Mouse (Mus musculus) ovary, adult 18-20 months (tissue): ENCODE results near the gene Prdx1.
"Not testable (repeated sequence)": the region's sequence is repeated elsewhere in the genome, so short reads cannot be mapped to it uniquely, and the experiment has no call there.

Source experiments
- DNase-seq: peaks from one replicate; pipeline ENCODE4 v3.0.0; 2022; ENCODE audit warnings: low spot score, mixed read lengths

Gene Prdx1

DNA sequence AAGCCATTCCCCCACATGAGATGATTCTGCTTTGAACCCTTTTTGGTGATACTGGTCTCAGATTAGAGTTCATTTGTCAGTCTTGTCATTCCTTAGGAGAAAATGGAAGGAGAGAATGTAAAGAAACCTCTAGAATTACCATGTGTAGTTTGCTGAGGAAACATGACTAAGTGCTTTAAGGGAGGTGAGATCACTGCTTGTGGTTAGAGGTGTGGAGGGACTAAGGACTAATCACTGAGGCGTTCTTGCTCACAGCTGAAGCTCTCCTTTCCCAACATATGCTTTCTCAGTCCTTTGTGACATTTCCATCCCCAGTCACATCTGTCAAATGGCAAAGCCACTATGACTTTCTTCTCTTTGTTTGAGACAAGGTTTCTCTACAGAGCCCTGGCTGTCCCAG, 7.5 kb upstream of the Prdx1 start:
- no peak for DNase-seq

DNA sequence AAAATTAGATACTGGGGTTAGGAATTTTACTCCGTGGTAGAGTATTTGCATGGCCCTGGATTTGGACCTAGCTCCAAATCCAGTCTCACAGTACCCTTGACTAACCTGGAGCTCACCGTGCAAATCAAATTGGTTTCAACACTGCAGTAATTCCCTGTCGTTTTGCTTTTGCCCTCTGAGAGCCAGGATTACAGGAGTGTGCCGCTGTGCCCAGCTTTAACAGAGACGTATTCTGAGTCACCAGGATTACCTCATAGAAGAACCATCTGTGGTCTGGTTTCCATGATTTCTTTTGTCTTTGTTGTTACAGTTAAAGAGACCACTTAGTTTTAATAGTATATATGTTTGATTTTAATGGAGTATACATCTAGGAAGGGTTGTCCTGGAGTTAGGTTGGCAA, 6.2 kb upstream of the Prdx1 start:
- DNase-seq, result no peak

DNA sequence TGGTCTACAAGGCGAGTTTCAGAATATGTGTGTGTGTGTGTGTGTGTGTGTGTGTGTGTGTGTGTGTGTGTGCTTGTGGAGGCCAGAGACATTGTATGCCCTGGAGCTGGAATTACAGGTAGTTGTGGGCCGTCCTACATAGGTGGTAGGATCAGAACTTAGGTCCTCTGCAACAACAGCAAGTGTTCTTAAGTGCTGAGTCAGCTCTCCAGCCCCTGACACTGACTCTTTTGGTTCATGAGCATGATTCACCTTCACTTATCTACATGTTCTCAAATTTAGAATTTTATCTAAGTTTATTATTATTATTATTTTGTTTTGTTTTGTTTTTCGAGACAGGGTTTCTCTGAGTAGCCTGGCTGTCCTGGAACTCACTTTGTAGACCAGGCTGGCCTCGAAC, 4.8 kb upstream of the Prdx1 start:
- not testable (repeated sequence) for DNase-seq

DNA sequence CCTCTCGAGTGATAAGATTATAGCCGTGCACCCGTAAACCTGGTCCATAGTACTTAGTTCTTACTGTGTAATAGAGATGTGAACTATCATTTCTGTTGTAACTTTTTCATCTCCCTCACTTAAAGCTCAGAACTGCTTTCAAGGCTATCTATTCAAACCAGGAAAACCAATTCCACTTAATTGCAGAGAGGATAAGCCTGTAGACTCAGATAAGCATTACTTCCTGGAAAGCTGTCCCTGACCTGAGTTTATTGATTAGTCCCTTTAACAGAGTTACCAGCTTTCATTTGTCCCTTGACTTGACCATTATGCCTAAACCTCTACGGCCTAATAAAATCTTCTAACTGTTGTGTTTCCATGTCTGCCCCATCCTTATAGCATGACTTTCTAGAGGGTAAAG, 1.4 kb upstream of the Prdx1 start:
- no peak for DNase-seq

DNA sequence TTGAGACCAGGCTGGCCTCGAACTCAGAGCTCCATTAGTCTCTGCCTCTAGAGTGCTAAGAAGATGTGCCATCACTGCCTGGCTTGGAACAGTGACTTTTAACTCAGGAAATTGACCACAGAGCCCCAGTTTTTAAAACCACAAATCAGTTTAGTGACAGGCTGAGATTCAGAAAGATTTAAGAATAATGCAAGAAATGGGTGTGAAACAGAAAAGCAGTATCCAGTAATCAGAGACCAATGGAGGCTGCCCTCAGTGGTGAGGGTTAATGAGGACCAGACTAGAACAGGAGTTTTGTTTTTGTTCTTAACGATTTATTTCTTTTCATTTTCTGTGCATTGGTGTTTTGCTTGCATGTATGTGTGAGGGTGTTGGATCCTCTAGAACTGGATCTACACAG, 679 bp upstream of the Prdx1 start:
- DNase-seq, result no peak

DNA sequence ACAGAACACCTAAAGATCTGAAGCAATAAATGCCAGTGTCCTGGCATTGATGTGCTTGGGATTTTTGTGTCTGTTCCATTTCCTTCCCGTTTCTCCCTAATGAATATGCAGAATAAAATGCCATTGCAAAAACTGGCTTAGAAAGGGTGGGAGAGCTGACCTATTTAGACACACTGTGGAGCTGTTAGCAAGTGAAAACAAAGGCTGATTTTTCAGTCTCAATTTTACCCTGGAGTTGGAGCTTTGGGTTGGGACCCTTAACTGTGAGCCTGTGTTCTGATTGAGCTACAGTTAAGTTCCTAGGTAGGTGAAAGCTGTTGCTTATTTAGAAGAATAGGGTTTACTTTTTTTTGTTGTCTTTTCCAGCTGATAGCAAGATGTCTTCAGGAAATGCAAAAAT, 1.7 kb downstream of the Prdx1 start:
- no peak for DNase-seq

DNA sequence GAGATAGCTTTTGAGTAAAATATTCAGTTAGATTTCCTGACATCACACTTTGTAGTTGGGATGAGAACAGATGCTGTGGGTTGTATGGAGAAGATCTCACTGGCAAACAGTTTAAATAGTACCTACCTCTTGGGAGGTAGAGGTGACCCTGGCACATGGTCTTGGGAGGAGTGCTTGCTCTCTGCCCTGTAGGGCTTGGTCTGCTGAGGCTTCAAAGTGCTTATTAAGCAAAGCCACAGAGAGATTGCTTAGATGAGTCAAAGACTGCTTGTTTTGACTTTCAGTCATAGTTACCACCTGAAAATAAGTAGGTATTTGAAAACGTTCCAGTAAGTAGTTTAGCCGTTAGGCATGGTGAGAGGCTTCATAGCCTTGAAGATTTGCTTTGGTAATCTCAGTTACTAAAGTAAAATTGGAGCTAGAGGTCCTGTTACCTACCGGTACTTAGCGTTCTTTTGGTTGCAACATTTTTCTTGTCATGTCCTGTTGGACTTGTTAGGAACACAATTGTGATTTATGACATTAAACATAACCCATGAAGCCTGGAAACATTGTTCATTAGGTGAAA, 4.0 kb downstream of the Prdx1 start:
- no peak for DNase-seq

DNA sequence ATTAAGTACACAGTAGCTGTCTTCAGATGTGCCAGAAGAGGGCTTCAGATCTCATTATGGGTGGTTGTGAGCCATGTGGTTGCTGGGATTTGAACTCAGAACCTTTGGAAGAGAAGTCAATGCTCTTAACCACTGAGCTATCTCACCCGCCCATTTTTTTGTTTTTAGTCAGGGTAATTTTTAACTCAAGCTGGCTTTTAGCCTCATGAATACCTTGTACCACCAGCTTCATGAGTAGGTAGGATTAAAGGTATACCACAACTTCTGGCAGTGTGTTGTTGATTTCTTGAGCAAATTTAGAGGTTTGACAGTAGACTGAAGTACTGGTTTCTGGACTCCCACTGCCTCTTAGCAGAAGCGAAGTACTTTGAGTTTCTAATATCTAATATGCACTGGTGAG, 6.8 kb downstream of the Prdx1 start:
- no peak for DNase-seq

DNA sequence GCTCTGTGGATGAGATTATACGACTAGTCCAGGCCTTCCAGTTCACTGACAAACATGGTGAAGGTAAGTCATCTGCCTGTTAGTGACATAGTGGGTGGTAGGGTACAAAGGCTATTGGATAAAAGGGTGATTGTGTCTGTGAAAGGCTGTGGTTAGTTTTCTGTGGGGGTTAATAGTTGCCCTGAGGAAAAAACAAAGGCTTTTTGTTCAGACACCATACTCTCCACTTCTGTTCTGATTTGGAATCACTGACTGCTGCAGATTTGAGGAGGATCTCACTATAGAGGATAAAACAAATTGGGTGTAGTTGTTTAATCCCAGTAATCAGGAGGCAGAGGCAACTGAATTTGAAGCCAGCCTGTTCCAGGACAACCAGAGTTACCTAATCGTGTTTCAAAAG, 8.4 kb downstream of the Prdx1 start:
- DNase-seq, result no peak

DNA sequence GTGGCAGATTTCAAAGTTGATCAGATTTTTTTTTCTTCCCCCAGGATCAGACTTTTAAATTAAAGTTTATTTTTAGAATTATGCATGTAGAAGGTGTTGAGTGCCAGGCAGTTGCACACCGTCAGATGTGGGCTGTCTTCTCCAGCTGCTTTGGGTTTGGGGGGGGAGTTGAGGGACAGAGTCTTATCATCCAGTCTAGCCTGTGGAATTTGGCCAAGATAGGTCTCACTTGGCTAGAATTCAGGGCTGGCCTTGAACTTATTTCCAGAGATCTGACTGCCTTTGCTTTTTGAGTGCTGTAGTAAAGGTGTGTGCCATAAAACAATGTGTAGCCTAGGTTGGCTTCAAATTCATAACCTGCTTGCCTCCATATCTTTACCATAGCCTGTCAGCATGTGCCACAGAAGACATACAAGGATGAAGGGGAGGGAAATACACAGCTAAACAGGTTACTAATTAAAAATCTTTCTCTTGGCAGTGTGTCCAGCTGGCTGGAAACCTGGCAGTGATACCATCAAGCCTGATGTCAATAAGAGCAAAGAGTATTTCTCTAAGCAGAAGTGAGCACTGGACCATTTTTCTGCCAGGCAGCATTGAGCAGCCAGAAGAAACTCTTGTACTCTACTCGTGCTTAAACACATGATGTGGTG, 13.5 kb downstream of the Prdx1 start:
- no peak for DNase-seq

DNA sequence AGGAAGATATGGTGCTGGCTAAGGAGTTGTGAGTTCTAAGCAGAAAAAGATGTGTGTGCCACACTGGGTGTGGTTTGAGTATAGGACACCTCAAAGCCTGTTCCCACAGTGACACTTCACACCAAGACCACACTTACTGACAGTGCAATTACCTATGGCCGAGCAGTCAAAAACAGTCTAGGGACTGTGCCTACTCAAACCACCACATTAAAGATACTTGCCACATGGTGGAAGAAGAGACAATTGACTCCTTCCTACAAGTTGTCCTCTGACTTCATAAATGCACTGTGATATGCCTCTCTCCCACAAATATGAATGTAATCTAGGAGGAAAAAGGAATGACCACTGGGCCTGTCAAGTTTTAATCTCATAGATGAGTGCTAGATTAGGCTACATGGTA, 15.6 kb downstream of the Prdx1 start:
- no peak for DNase-seq

DNA sequence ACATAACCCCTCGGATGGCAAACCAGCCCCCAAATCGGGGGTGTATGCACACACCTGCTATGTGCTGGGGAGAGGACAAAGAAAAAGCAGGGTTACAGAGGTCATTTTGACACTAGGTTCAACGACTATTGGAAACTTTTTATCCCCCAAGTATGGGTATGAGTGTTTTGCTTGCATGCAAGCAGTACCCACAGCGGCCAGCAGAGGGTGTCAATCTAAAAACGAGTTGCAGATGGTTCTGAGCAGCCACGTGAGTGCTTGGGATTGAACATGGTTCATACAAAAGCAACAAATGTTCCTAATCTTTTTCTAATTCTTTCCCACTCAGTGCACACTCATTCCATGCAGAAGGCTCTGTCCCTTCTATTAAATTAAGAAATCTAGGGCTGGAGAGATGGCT, 18.5 kb downstream of the Prdx1 start:
- DNase-seq, result no peak

DNA sequence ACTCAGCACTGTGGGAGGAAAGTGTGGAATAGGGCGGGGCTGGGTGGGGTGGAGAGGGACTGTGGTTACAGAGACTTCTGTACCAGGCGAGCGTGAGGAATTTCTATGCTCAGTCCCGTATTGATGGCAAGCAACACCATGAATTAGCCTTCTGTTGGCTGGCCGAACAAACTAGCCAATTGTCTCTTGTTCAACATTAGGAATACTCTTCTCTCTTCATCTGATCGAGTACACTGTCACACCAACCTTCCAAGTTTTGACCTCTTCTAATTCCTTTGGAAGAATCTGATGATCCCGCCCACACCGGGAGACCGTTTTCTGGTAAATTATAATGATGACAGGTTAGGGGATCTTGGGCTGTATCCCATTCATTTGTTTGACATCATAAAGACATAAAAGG, 22.3 kb downstream of the Prdx1 start:
- DNase-seq, result no peak

DNA sequence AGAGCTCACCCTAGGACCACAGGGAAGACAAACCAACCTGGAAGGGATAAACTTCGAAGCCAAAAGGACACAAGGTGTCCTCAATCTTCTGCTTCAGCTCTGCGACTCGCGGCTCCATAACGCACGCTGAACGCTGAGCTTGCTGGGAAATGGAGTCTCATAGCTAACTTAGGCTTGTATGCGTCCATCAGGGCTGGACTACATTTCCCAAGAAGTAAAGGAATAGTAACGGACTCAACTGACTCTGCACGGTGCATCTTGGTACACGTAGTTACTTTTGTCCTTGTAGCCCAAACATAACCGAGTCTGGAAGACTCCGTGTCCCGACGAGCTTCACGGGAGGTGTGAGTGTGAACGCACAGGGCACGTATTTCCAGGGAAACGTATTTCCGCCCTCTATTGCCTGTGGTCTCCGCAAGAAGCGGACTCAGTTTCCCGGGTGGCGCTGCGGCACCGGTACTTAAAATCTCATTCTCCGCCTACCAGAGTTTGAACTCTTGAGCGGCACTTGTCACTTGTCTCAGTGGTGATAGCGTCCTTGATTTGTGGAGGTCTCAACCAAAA, 22.9 kb downstream of the Prdx1 start, which contains the start of the genes Mmachc and Ccdc163:
Mmachc (minus strand) TSS at position 206 of the 564 bp plus-strand sequence.
Ccdc163 (plus strand) TSS at position 309 of the 564 bp plus-strand sequence.
- DNase-seq, result peak; percentile 92

DNA sequence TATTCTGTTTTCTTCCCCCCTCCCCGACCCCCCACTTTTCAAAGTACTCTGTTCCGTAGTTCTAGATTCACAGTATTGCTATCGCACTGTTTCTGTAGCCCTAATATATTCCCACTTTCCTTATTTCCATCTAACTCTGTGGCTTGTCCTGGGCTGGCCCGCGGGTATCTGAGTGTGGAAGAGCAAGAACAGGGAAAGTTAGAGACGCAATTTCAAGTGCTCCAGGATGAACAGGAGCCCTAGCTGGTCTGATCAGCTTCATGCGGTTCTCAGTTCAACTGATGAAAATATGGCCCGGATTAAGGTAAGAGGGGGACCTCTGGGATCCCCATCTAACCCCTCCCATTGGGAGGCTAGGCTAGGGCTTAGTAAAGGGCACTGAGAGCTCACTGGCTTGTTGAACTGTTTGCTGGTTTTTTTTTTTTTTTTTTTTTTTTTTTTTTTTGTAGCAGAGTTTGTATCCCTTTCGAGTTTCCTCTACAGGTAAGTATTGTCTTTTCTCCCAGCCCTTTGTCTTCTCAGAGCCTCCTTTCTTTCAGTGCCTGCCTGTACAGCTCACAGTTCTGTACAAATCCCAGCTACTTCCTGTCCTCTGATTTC, 23.5 kb downstream of the Prdx1 start:
- no peak for DNase-seq

DNA sequence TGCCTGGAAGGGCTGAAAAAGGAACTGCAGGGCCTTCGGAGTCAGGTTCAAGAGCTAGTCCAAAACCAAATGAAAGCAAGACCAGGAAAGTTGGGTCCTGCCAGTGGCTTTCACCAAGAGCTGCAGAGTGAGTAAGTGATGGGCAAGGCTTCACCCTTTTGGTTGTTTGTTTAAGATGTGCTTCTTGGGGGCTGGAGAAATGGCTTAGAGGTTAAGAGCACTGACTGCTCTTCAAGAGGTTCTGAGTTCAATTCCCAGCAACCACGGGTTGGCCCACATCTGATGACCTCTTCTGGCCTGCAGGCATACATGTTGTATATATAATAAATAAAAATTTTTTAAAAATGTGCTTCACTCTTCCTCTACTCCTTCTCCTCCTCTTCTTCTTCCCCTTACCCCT, 24.8 kb downstream of the Prdx1 start:
- no peak for DNase-seq

DNA sequence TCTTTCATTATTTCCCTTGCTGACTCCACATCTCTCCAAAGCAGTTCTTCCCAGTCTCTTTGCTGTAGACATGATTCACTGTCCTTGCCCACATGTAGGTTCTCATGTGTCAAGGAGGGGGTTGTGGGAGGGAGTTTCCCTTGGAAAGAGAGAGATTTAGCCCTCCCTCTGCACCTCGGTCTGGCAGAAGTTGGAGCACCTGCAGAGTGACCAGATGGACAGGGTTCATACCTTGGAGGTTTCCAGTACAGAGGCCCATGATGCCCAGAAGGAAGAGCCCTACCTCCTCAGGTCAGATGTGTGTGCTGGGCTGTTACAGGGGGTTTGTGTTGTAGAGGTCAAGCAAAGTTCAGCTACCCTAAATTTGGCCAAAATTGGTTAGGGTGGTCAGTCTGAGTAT, 27.2 kb downstream of the Prdx1 start:
- DNase-seq, result no peak

DNA sequence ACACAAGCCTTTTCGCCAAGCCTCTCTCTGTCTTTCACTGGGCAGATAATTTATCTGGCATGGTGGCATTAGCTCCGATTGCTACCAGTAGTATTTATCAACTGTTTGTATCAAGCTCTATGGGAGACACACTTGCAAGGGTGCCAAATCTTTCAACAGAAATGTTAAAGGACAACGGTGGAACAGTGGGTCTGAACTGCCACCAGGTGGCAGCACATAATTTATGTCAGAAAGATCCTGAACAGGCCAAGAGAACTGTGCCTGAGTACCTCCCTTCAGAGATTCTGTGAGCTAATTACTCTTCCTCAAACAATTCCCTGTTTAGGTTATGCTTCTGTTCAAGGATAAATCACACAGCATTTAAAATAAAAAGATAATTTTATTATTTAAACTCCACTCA, 34.1 kb downstream of the Prdx1 start:
- DNase-seq, result peak; percentile 43

DNA sequence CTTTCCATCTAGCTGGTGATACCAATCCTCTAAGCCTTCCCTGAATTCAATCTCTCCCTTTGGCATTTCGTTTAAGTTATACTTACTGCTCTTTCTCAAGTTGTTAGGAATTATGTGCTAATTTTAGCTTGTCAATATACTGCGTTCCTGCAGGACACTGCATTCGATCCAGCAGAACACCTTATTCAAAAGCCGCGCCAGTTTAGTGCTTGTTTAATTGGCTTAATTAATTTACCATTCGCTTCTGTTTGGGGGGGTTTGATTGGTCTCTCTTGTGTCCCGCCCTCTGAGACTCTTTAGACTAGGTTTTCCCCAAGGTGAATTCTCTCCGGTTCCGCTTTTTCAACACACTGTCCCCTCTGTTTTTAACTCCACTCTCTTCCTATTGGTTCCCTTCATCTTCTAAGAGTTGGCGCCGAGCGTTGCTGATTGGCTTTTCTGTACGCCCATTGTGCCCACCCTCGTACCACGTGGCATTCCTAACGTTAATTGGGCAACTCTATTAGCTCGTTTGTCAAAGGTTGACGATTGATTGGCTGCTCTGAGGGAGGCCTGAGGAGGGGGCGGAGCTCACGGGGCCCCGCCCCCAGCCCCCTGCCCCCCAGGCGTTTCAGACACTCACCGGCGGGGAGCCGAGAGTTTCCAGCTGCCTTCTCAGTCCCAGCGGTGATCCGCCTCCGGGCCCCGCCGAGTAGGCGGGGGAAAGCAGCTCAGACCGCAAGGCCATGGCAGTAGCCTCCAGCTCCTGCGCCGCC, 35.2 kb downstream of the Prdx1 start, which contains the start of gene Tesk2:
Tesk2 (plus strand) TSS at position 606 of the 755 bp plus-strand sequence.
- DNase-seq, result peak; percentile 94

DNA sequence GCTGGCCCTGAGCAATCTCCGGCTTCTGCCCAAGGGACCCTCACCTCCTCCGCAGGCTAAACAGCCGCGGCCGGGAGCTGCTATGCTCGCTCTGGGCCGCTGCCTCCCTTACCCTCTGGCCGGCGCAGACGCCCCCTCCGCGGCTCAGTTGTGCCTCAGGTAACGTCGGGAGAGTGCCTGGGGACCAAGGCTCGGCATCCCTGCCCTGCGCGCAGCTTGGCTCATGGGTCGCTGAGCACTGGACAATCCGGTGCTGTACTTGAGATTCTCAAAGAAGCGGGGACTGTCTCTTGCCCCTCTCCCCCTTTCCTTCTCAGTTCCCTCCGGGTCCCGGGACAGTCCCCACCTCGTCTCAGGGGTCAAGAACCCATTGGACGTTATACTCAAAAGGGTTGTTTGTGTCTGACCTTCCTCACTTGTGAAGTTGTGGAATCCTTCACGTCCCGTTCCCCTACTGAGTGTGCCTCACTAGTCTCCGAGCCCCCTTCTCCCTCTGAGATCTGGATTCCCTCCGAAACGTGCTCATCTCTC, 35.8 kb downstream of the Prdx1 start:
- no peak for DNase-seq

DNA sequence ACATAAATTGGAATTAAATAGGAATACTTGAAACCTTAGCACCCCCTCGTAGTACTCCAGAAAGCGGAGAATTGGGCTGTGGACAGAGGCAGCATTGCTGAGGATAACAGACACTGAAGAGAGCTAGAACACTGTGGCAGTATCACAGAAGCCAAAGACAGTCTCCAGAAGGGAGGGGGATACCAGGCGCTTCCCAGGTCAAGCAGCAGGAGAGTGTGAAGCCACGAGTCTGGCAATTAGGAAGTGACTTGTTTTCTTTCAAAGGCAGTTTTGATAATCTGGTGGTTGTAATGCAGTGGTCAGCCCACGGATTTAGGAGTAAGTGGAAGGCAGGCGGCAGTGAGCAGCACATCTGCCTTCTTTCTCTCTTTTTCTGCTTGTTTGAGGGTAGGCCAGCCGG, 36.9 kb downstream of the Prdx1 start:
- DNase-seq, result no peak

DNA sequence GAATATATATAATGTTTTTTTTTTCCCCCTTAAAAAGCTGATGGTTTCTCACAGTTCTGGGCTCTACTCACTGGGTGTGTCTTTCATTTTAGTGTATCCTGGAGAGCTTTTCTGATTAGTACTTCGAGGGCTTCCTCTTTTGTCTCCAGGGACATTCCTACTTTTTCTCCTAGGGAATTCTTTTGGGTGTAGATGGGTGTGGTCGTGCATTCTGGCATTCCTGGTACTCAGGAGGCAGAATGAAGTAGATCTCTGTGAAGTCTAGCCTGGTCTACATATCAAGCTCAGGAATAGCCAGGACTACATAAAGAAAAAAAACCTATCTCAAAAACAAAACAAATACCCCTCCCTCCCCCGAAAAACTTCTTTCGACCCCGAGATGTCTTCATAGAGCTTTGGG, 40.1 kb downstream of the Prdx1 start:
- DNase-seq, result no peak
